ENCODE assay signal across 9 mouse cellular contexts in the genomic region with DNA sequence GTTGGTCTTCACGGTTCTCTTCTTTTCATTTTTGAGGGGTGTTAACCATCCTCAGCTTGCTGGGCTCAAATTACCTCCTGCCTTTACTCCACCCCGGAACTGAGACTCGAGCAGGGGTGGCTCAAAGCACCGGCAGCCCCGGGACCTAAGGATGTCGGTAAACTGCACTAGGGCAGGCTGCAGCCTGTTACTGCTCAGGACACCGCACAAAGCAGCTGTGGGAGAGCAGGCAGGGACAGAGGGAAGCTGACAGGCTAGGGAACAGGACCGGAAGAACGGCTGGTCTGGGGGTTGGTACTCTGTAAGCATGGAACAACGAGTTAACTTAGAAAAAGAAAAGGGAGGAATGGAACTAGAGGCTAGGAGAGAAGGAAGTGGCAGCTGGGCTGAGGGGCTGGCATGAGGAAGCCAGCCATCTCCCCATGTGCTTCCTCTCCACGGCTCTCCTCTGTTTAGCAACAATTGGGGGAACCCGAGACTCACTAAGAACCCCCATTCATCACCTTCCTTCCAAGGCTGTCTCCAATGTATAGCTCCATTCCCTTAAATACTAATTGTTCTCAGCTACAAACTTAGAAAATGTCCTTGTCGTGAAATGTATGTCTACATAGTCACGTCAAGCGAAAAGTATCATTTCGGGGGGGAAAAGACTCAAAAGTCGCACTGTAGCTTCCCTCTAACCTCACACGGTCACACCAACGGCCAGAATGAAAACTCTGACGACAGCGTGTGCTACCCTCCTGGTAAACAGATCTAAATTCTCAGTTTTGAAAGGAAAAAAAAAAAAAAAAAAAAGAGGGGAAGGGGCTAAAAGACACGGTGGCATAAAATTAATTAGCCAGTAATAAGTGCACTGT. TPM values are rescaled to one million over a fixed set of nuclear protein-coding genes. Genes with fewer than 3 reads are reported as not detected.
A peak's percentile ranks its signal among the peaks of the same experiment; 100 is the strongest.
DNase-seq lines count a peak whose midpoint lies in the region; ATAC-seq lines count a peak whose summit lies in the region.
"Had no signal": no experiment of that assay in that cellular context is flagged by ENCODE, and none has a peak within 500 bp of the region (broad histone marks: within the 10 kb centered on the region; RNA-seq: fewer than 3 reads in every experiment).

No protein-coding gene starts in this region.

- peak overlapping the region; percentile 62 for H3K9ac ChIP-seq in heart, embryonic 14.5 days (ENCODE audit: low read length)
- 0 out of 2 replicates have a peak overlapping the region, but pooled peaks have one; percentile 44 for H3K9ac ChIP-seq in midbrain, embryonic 16.5 days (ENCODE audit: low read depth, low read length)

- 42% methylated on average over 22 of the region's 22 CpGs for WGBS in heart, embryonic 14.5 days
- WGBS in midbrain, embryonic 16.5 days = 39% methylated on average over 22 of the region's 22 CpGs

- no peaks in the 10 kb centered on the region for H3K9me3 ChIP-seq in heart, embryonic 14.5 days (ENCODE audit: control insufficient read depth, low read length)
- H3K9me3 ChIP-seq in midbrain, embryonic 16.5 days (replicated peaks; ENCODE audit: control insufficient read depth, low read length, poor library complexity, severe bottlenecking) = no peaks in the 10 kb centered on the region

- no peak for DNase-seq in heart, adult 8-10 months (ENCODE audit: low spot score)
- peak; percentile 27 for DNase-seq in embryo, embryonic 9.5 days (ENCODE audit: extremely low spot score)
- no peak for DNase-seq in cerebellum, adult 18-20 months
- no peak for DNase-seq in c-Kit-positive CD71-positive TER-119-positive erythroid progenitor cells, embryonic 14.5 days (ENCODE audit: low spot score)

- H3K27ac ChIP-seq in heart, embryonic 14.5 days (replicated peaks in 1 of 2; ENCODE audit: control insufficient read depth in 1 of 2, insufficient read depth in 1 of 2, low read depth in 2 of 2, low read length in 2 of 2) = 0 out of 4 replicates have a peak overlapping the region, but pooled peaks of 1 of the 2 experiments have one; percentile 3
- no peak overlapping the region for H3K27ac ChIP-seq in midbrain, embryonic 16.5 days (ENCODE audit: low read length)

- no peaks in the 10 kb centered on the region for H3K36me3 ChIP-seq in heart, embryonic 14.5 days (ENCODE audit: control insufficient read depth, insufficient read depth, low read length)
- H3K36me3 ChIP-seq in midbrain, embryonic 16.5 days (ENCODE audit: control insufficient read depth, insufficient read depth, low read length) = no peaks in the 10 kb centered on the region

- H3K27me3 ChIP-seq in heart, embryonic 14.5 days (ENCODE audit: control insufficient read depth, insufficient read depth, low read length) = no peaks in the 10 kb centered on the region
- no peaks in the 10 kb centered on the region for H3K27me3 ChIP-seq in midbrain, embryonic 16.5 days (ENCODE audit: control insufficient read depth, insufficient read depth, low read depth, low read length)

- peak overlapping the region; percentile 64 for H3K4me2 ChIP-seq in heart, embryonic 14.5 days (ENCODE audit: low read length)
- H3K4me2 ChIP-seq in midbrain, embryonic 16.5 days (ENCODE audit: low read length) = peak overlapping the region; percentile 46

- H3K4me3 ChIP-seq in heart, embryonic 14.5 days (ENCODE audit: control insufficient read depth in 1 of 2, insufficient read depth in 1 of 2, low read depth in 1 of 2, low read length in 2 of 2) = peak overlapping the region; percentile 10 to 27
- H3K4me3 ChIP-seq in midbrain, embryonic 16.5 days (ENCODE audit: low read depth, low read length) = peak overlapping the region; percentile 16; the same call in 1 of the 2 replicates
- H3K4me3 ChIP-seq: myocyte had no signal

- ATAC-seq in heart, embryonic 14.5 days (ENCODE audit: insufficient number of reproducible peaks, insufficient read depth, low FRiP score, low read depth) = 0 out of 2 replicates have a peak, but pooled peaks have one; percentile 43
- ATAC-seq in inflammation-experienced regulatory T-cells, adult 6 months = peak; percentile 38
- no peak for ATAC-seq in midbrain, embryonic 16.5 days
- ATAC-seq in cerebellum, adult (ENCODE audit: insufficient number of reproducible peaks, low FRiP score, low TSS enrichment) = no peak

- peaks cover 3 to 9% of the 10 kb centered on the region in 2 experiments; a peak in 1 of 4 replicates for H3K4me1 ChIP-seq in heart, embryonic 14.5 days (ENCODE audit: control insufficient read depth in 2 of 2, insufficient read depth in 2 of 2, low read length in 2 of 2)
- H3K4me1 ChIP-seq in midbrain, embryonic 16.5 days (ENCODE audit: control insufficient read depth, insufficient read depth, low read length) = 0 out of 2 replicates have a peak, but pooled peaks cover 2% of the 10 kb centered on the region

RNA-seq across cellular contexts. Expression of a gene that starts 42.5 kb away (rescaled TPM):
- polyA plus RNA-seq in heart, embryonic 14.5 days (2014; fragmentation: Nextera tagmentation; extraction: Ambion mirVana) = 71.5 and 71.9 TPM in 2 replicates
- total RNA-seq in heart, adult 8-10 months (2022) = 10 to 100 TPM; 60.6 to 68.9 (median 64.6) TPM
- 10 to 100 TPM; 64.2 to 82.6 (median 71.2) TPM for polyA plus RNA-seq in inflammation-experienced regulatory T-cells, adult 6 months (2017; shearing (Covaris generic))
- 72.7 and 75.2 TPM in 2 replicates for polyA plus RNA-seq in midbrain, embryonic 16.5 days (2015; fragmentation: Nextera tagmentation; extraction: Ambion mirVana)

Comparison
In these comparisons a context has a peak if more than half of its experiments do, and no peak if none do; other contexts are left out.
1. ATAC-seq: peak in heart, embryonic 14.5 days (single experiment) and inflammation-experienced regulatory T-cells, adult 6 months (single experiment); none in midbrain, embryonic 16.5 days (single experiment) and cerebellum, adult (single experiment).